Mouse (Mus musculus) heart, embryonic 11.5 days (tissue): Measurements from ENCODE around the gene Stra6. TPM values are rescaled to one million over a fixed set of nuclear protein-coding genes. Genes with fewer than 3 reads are reported as not detected.

Experiments
- ATAC-seq: fragments of 200-750 bp; cut with Nextera tagmentation; replicated peaks from 2 replicates; pipeline ENCODE4 v1.8.0; 2017; ENCODE audit warnings: moderate library complexity; ENCODE audit not compliant: insufficient number of reproducible peaks, low FRiP score, low TSS enrichment
- H3K27ac ChIP-seq: fragments of 300-500 bp; sonication (generic); 2 replicates; pipeline ENCODE4 v1.5.1; 2014; ENCODE audit warnings: mild to moderate bottlenecking, low read depth, low read length
- H3K27me3 ChIP-seq: fragments of 300-500 bp; sonication (generic); 2 replicates; pipeline ENCODE4 v1.6.1; 2014; ENCODE audit warnings: mild to moderate bottlenecking, low read length, mixed read lengths; ENCODE audit not compliant: control insufficient read depth, insufficient read depth
- H3K36me3 ChIP-seq: fragments of 300-500 bp; sonication (generic); 2 replicates; pipeline ENCODE4 v1.6.1; 2014; ENCODE audit warnings: mild to moderate bottlenecking, low read length, moderate library complexity, mixed read lengths; ENCODE audit not compliant: control insufficient read depth, insufficient read depth
- H3K4me1 ChIP-seq: fragments of 300-500 bp; sonication (generic); 2 replicates; pipeline ENCODE4 v1.6.1; 2014; ENCODE audit warnings: low read length; ENCODE audit not compliant: control insufficient read depth, insufficient read depth
- H3K4me2 ChIP-seq: fragments of 300-500 bp; sonication (generic); 2 replicates; pipeline ENCODE4 v1.6.1; 2014; ENCODE audit warnings: mild to moderate bottlenecking, moderate library complexity
- H3K4me3 ChIP-seq: fragments of 300-500 bp; sonication (generic); 2 replicates; pipeline ENCODE4 v1.5.1; 2014; ENCODE audit warnings: low read depth, low read length
- H3K9ac ChIP-seq: fragments of 300-500 bp; sonication (generic); 2 replicates; pipeline ENCODE4 v1.6.1; 2014; ENCODE audit warnings: mild to moderate bottlenecking, low read depth, low read length, moderate library complexity
- H3K9me3 ChIP-seq: fragments of 300-500 bp; sonication (generic); replicated peaks from 2 replicates; pipeline ENCODE4 v1.6.1; 2016; ENCODE audit warnings: low read length; ENCODE audit not compliant: control insufficient read depth
- WGBS: fragments of 180-500 bp; shearing (Covaris S2); extraction: QIAGEN DNeasy Blood & Tissue Kit; methylation state at CpG from one replicate; pipeline ENCODE4 v1.1.7; 2014; ENCODE audit not compliant: insufficient replicate concordance; 5-methylcytosine and 5-hydroxymethylcytosine counted together
- polyA plus RNA-seq: library from polyadenylated mRNA; unstranded; fragments of >200 nt; fragmentation: Nextera tagmentation; extraction: Ambion mirVana; gene quantifications from 2 replicates; pipeline ENCODE4 v1.2.1, GENCODE M21; 2014

Stra6 gene
- polyA plus RNA-seq, 1 experiment from 2014 or later = 4.0 TPM

DNA sequence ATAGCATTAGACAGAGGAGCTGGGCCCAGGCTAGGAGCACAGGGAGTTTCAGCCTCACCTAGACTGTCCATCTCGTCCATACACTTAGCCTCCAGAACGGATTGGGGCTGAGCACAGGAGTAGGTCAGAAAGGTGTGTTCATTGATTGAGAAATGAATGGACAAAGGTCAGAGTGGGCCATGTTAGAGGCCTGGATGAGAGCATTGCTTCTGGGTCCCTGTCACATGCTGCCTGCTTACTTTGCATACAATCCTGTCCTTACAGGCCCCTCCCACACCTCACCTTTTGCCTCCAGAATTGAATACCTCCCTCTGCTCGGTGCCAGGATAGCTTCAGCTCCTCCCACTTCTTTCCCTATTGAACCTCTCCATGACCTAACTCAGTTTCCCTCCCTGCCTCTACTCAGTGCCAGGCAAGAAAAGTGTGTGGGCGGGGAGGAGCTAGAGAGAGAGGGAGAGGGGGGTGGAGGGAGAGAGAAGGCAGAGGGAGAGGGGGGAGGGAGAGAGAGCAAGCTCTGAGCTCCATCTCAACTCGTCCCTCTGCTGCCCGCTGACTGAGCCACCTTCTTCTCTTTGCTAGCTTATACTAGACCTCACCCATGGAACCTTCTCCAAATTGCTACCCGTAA lies 52.5 kb downstream of the Stra6 start:
- H3K4me2 ChIP-seq = no peak overlapping the region; the same call in 1 of the 2 replicates
- no peaks in the 10 kb centered on the region for H3K9me3 ChIP-seq
- WGBS = 36% methylated on average over 7 of the region's 7 CpGs
- H3K9ac ChIP-seq = no peak overlapping the region
- no peak for ATAC-seq
- peaks cover 45% of the 10 kb centered on the region for H3K4me1 ChIP-seq
- no peak overlapping the region for H3K27ac ChIP-seq
- H3K27me3 ChIP-seq = peaks cover 33% of the 10 kb centered on the region
- no peak overlapping the region for H3K4me3 ChIP-seq
- H3K36me3 ChIP-seq = no peaks in the 10 kb centered on the region

GRCm38 (mm10) chr9:58118671-58119070 lies 55.1 kb downstream of the Stra6 start, which contains the start of gene Ccdc33:
TSS of gene Ccdc33 (minus strand) at chr9:58118823.
- ATAC-seq = no peak
- Histone ChIP-seq H3K27me3 (peaks cover 28% of the 10 kb centered on the region), H3K9ac (no peak within 1 kb of the TSS), H3K4me2 (no peak within 1 kb of the TSS), H3K27ac (no peak within 1 kb of the TSS), H3K9me3 (no peaks in the 10 kb centered on the region), H3K4me1 (peaks cover 31% of the 10 kb centered on the region), H3K4me3 (no peak within 1 kb of the TSS), H3K36me3 (no peaks in the 10 kb centered on the region)
- 25% methylated on average over 2 of the region's 2 CpGs for WGBS

DNA sequence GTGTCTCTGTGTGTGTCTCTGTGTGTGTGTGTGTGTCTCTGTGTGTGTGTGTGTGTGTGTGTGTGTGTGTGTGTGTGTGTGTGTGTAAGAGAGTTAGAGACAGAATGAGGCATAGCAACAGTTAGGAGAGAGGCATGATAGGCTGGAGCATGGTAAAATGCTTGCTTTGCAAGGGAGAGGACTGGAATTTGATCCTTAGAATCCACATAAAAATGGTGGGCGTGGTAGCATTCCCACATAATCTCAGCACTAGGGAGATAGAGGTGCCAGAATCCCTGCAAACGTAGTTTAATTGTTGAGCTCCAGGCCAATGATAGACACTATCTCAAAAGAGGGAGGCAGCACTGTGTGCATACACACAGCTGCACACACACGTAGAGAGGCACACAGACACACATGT lies 61.5 kb downstream of the Stra6 start:
- no peaks in the 10 kb centered on the region for H3K36me3 ChIP-seq
- H3K4me1 ChIP-seq = peaks cover 24% of the 10 kb centered on the region
- ATAC-seq = no peak
- 54% methylated on average over 3 of the region's 3 CpGs for WGBS
- H3K9me3 ChIP-seq = no peaks in the 10 kb centered on the region
- no peak overlapping the region for H3K27ac ChIP-seq
- H3K27me3 ChIP-seq = peaks cover 17% of the 10 kb centered on the region
- no peak overlapping the region for H3K9ac ChIP-seq
- H3K4me2 ChIP-seq = no peak overlapping the region
- H3K4me3 ChIP-seq = no peak overlapping the region

DNA sequence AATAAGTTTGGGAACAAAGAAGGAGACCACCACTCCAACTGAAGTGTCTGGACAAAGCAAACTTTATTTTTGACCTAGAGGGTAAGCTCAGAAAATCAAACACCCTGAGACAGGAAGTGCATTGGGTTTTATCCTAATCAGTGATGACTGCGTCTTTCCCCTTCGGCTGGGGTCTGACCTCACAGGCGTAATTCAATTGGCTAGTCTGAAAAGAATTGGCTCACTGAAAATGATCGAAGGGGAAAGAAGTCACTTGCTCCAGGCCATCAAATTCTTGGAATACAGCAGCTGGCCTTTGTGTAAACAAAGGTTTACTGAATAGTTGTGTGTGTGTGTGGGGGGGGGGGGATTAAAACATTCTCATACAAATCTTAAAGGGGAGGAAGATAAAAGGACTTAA lies 62.2 kb downstream of the Stra6 start:
- Histone ChIP-seq H3K4me3 (no peak overlapping the region), H3K27me3 (peaks cover 20% of the 10 kb centered on the region), H3K9ac (no peak overlapping the region), H3K4me1 (peaks cover 25% of the 10 kb centered on the region), H3K27ac (no peak overlapping the region), H3K36me3 (no peaks in the 10 kb centered on the region), H3K4me2 (no peak overlapping the region), H3K9me3 (no peaks in the 10 kb centered on the region)
- no peak for ATAC-seq
- 36% methylated on average over 4 of the region's 4 CpGs for WGBS

DNA sequence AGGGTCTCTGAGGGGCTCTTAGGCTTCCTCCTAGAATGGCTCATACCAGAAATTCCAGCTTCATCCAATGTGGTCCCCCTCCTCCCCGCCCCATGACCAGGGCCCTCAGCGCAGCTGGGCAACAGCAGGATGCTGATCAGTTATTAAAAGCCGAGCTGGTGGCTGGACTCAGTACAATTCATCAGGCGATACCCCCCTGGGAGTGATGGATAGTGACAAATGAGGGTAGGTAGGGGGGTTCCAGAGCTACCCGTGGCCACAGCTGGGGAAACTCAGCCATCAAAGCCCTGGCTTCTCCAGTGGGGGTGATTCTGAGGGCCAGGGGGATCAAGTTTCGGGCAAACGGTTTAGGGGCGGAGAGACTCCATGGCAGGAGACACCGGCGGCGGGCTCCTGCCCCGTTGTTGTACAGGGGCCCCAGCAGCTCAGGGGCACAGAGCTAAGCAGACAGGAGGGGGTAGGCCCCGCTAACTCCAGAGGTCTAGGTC lies 65.4 kb downstream of the Stra6 start:
- no peaks in the 10 kb centered on the region for H3K36me3 ChIP-seq
- 9% methylated on average over 13 of the region's 13 CpGs for WGBS
- ATAC-seq = peak; percentile 31; the same call in 1 of the 2 replicates
- peak overlapping the region; percentile 49; the same call in 1 of the 2 replicates for H3K9ac ChIP-seq
- peaks cover 31% of the 10 kb centered on the region for H3K27me3 ChIP-seq
- no peak overlapping the region for H3K27ac ChIP-seq
- peaks cover 43% of the 10 kb centered on the region for H3K4me1 ChIP-seq
- H3K9me3 ChIP-seq = no peaks in the 10 kb centered on the region
- peak overlapping the region; percentile 33 for H3K4me2 ChIP-seq
- 0 out of 2 replicates have a peak overlapping the region, but pooled peaks have one; percentile 4 for H3K4me3 ChIP-seq

- no peak overlapping the region for H3K27ac ChIP-seq
- H3K9ac ChIP-seq = peak overlapping the region; percentile 49; the same call in 1 of the 2 replicates
- H3K4me1 ChIP-seq = peaks cover 43% of the 10 kb centered on the region
- ATAC-seq = no peak
- H3K4me3 ChIP-seq = 0 out of 2 replicates have a peak overlapping the region, but pooled peaks have one; percentile 4
- peak overlapping the region; percentile 33 for H3K4me2 ChIP-seq
- WGBS = 17% methylated on average over 8 of the region's 8 CpGs
- H3K27me3 ChIP-seq = peaks cover 37% of the 10 kb centered on the region
- no peaks in the 10 kb centered on the region for H3K9me3 ChIP-seq
- no peaks in the 10 kb centered on the region for H3K36me3 ChIP-seq
These were observed 65.9 kb downstream of the Stra6 start for GRCm38 (mm10) chr9:58129508-58129907.

DNA sequence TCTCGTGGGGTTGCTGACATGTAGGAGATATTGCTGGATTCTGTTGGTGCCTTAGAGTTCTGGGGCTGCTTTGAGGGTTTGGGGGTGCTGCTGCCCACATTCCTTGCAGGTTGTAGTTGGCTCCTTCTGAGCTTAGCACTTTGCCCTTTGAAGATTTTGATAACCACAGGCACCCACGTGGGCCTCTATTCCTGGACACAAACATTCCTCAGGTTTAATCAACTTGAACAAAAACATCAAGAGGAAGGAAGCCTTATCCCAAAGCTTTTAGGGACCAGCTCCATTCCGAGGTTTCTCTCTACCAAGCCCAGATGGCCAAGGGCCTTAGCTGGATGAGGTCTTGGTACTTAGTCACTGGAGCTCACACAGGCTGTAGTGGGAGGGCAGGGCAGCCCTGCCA lies 67.3 kb downstream of the Stra6 start:
- H3K27ac ChIP-seq = no peak overlapping the region
- no peak overlapping the region for H3K4me3 ChIP-seq
- H3K4me1 ChIP-seq = peaks cover 43% of the 10 kb centered on the region
- H3K36me3 ChIP-seq = no peaks in the 10 kb centered on the region
- ATAC-seq = no peak
- H3K4me2 ChIP-seq = no peak overlapping the region
- WGBS = 25% methylated on average over 3 of the region's 3 CpGs
- no peak overlapping the region for H3K9ac ChIP-seq
- H3K27me3 ChIP-seq = peaks cover 49% of the 10 kb centered on the region
- no peaks in the 10 kb centered on the region for H3K9me3 ChIP-seq

DNA sequence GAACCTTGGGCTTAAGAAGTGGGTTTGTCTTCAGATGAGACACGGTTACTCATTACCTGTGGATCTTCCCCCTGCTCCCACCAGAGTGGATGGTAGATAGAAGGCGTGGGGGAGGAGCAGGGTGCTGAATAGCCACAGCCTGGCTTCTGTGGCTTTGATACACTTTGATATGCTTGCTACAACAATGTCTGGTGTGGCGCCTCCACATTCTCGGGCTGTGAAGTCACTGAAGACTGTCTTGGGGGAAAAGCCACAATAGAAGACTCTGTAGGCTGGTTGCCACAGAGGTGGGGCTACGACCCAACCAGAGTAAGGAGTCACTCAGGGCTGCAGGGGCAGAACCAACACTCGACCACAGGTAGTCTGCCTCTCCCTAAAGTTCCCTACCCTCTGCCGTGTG lies 68.1 kb downstream of the Stra6 start:
- peaks cover 54% of the 10 kb centered on the region for H3K27me3 ChIP-seq
- H3K36me3 ChIP-seq = no peaks in the 10 kb centered on the region
- 57% methylated on average over 7 of the region's 7 CpGs for WGBS
- no peaks in the 10 kb centered on the region for H3K9me3 ChIP-seq
- no peak overlapping the region for H3K9ac ChIP-seq
- peaks cover 48% of the 10 kb centered on the region for H3K4me1 ChIP-seq
- no peak for ATAC-seq
- H3K4me2 ChIP-seq = no peak overlapping the region
- H3K4me3 ChIP-seq = no peak overlapping the region
- H3K27ac ChIP-seq = no peak overlapping the region
